Mouse (Mus musculus) spleen, adult 18-20 months (tissue): ENCODE results near the gene Spp2.

Source experiments
- DNase-seq, 2 experiments: peaks; one replicate each; pipeline ENCODE4 v3.0.0; 2022; ENCODE audit warnings: mixed read lengths in 2 of 2

Gene Spp2

GRCm38 (mm10) chr1:88406807-88407198 is at the start of gene Spp2:
Gene Spp2, plus strand, starts transcription at chr1:88406961.
- DNase-seq = no peak

- DNase-seq = peak in 1 of 2 experiments; percentile 3
These were observed 49.2 kb upstream of the Spp2 start for GRCm38 (mm10) chr1:88357458-88358090.

GRCm38 (mm10) chr1:88358102-88358654 is 48.6 kb upstream of the Spp2 start:
- DNase-seq = no peak

- DNase-seq = no peak
These were observed 45.7 kb upstream of the Spp2 start for GRCm38 (mm10) chr1:88361085-88361484.

GRCm38 (mm10) chr1:88366881-88367644 is 39.7 kb upstream of the Spp2 start:
- no peak for DNase-seq

GRCm38 (mm10) chr1:88378446-88378845 is 28.3 kb upstream of the Spp2 start:
- no peak for DNase-seq

- no peak for DNase-seq
These were observed 15.1 kb upstream of the Spp2 start for GRCm38 (mm10) chr1:88391632-88392031.

- no peak for DNase-seq
These were observed 13.4 kb upstream of the Spp2 start for GRCm38 (mm10) chr1:88393321-88393720.

- DNase-seq = no peak
These were observed 3.4 kb upstream of the Spp2 start for GRCm38 (mm10) chr1:88403378-88403777.

GRCm38 (mm10) chr1:88406078-88406806 is 519 bp upstream of the Spp2 start:
- DNase-seq = no peak

- DNase-seq = no peak
These were observed 1.6 kb downstream of the Spp2 start for GRCm38 (mm10) chr1:88408340-88408739.

GRCm38 (mm10) chr1:88412013-88412412 is 5.3 kb downstream of the Spp2 start:
- no peak for DNase-seq

- DNase-seq = no peak
These were observed 12.2 kb downstream of the Spp2 start for GRCm38 (mm10) chr1:88418943-88419342.

- DNase-seq = no peak
These were observed 15.3 kb downstream of the Spp2 start for GRCm38 (mm10) chr1:88422045-88422444.

- no peak for DNase-seq
These were observed 16.2 kb downstream of the Spp2 start for GRCm38 (mm10) chr1:88422846-88423395.

- peak; percentile 37 to 71 for DNase-seq
These were observed 18.0 kb downstream of the Spp2 start for GRCm38 (mm10) chr1:88424602-88425252.

GRCm38 (mm10) chr1:88427987-88428741 is 21.4 kb downstream of the Spp2 start:
- DNase-seq = no peak

GRCm38 (mm10) chr1:88429413-88429812 is 22.7 kb downstream of the Spp2 start:
- no peak for DNase-seq

- DNase-seq = no peak
These were observed 24.5 kb downstream of the Spp2 start for GRCm38 (mm10) chr1:88431262-88431661.

- DNase-seq = no peak
These were observed 25.8 kb downstream of the Spp2 start for GRCm38 (mm10) chr1:88432601-88433000.

- DNase-seq = no peak
These were observed 26.5 kb downstream of the Spp2 start for GRCm38 (mm10) chr1:88433096-88433883.
